8 mouse cellular contexts compared by ENCODE assay signal in genomic region chr9:47422741-47423461, GRCm38 (mm10).
DNase-seq lines count a peak whose midpoint lies in the region; ATAC-seq and TF ChIP-seq lines count a peak whose summit lies in the region.

No protein-coding gene starts in this region.

- no peak overlapping the region for H3K27ac ChIP-seq in forebrain, embryonic 14.5 days (ENCODE audit: low read depth, low read length)
- H3K27ac ChIP-seq in heart, embryonic 16.5 days (ENCODE audit: low read length) = no peak overlapping the region
- H3K27ac ChIP-seq in lung, postnatal 0 days (ENCODE audit: low read length) = no peak overlapping the region

- DNase-seq in 3T3-L1 (ENCODE audit: low read depth, low spot score) = peak; percentile 4
- peak; percentile 22 to 65 for DNase-seq in adrenal gland, postnatal 4 days (ENCODE audit: low spot score in 2 of 2)
- peak; percentile 90 for DNase-seq in forebrain, embryonic 14.5 days (ENCODE audit: low spot score)
- DNase-seq in layer of hippocampus, adult 9-11 months = peak; percentile 78
- peak; percentile 70 for DNase-seq in lung, postnatal 0 days (ENCODE audit: low spot score)
- DNase-seq in skeletal muscle tissue, adult 2 months (ENCODE audit: low read depth, low spot score) = peak; percentile 33
- no peak for DNase-seq in embryo, embryonic 9.5 days (ENCODE audit: extremely low spot score)

- H3K27me3 ChIP-seq in forebrain, embryonic 14.5 days (replicated peaks; ENCODE audit: control insufficient read depth, insufficient read depth, low read length) = 0 out of 2 replicates have a peak, but pooled peaks cover 3% of the 10 kb centered on the region
- peaks cover 59% of the 10 kb centered on the region for H3K27me3 ChIP-seq in heart, embryonic 16.5 days (ENCODE audit: control insufficient read depth, insufficient read depth, low read length)
- no peaks in the 10 kb centered on the region for H3K27me3 ChIP-seq in lung, postnatal 0 days (replicated peaks; ENCODE audit: insufficient read depth, low read length)

- H3K4me2 ChIP-seq in forebrain, embryonic 14.5 days (ENCODE audit: low read length) = no peak overlapping the region
- H3K4me2 ChIP-seq in heart, embryonic 16.5 days (ENCODE audit: low read depth, low read length) = peak overlapping the region; percentile 40; the same call in 1 of the 2 replicates
- H3K4me2 ChIP-seq in lung, postnatal 0 days (replicated peaks; ENCODE audit: low read depth, low read length) = no peak overlapping the region

- H3K9ac ChIP-seq in forebrain, embryonic 14.5 days (ENCODE audit: low read length) = no peak overlapping the region
- no peak overlapping the region for H3K9ac ChIP-seq in heart, embryonic 16.5 days (ENCODE audit: low read length)
- no peak overlapping the region for H3K9ac ChIP-seq in lung, postnatal 0 days (replicated peaks; ENCODE audit: low read depth)

- peak; percentile 84 for ATAC-seq in forebrain, embryonic 14.5 days
- peak; percentile 41; the same call in 1 of the 2 replicates for ATAC-seq in heart, embryonic 16.5 days (replicated peaks; ENCODE audit: extremely low read depth, insufficient read depth, low FRiP score)
- ATAC-seq in lung, postnatal 0 days = peak; percentile 82

- 38% methylated on average over 8 of the region's 8 CpGs for WGBS in forebrain, embryonic 14.5 days
- WGBS in heart, embryonic 16.5 days = 43% methylated on average over 8 of the region's 8 CpGs
- 27% methylated on average over 8 of the region's 8 CpGs for WGBS in lung, postnatal 0 days

- peaks cover 24% of the 10 kb centered on the region; the same call in 1 of the 2 replicates for H3K4me1 ChIP-seq in forebrain, embryonic 14.5 days (ENCODE audit: control insufficient read depth, insufficient read depth, low read length)
- H3K4me1 ChIP-seq in heart, embryonic 16.5 days (ENCODE audit: control insufficient read depth, insufficient read depth, low read length) = peaks cover 16% of the 10 kb centered on the region
- H3K4me1 ChIP-seq in lung, postnatal 0 days (ENCODE audit: insufficient read depth, low read depth, low read length) = peaks cover 5% of the 10 kb centered on the region; the same call in 1 of the 2 replicates

- H3K4me3 ChIP-seq in forebrain, embryonic 14.5 days (ENCODE audit: low read depth, low read length) = no peak overlapping the region
- H3K4me3 ChIP-seq in heart, embryonic 16.5 days (ENCODE audit: low read length) = no peak overlapping the region
- H3K4me3 ChIP-seq in lung, postnatal 0 days (ENCODE audit: low read depth, low read length) = no peak overlapping the region

- TF ChIP-seq CTCF in lung, postnatal 0 days (IDR thresholded peaks at IDR 0.05) = no peak

- no peak for TF ChIP-seq EP300 in lung, postnatal 0 days (IDR thresholded peaks at IDR 0.05)

- no peaks in the 10 kb centered on the region for H3K36me3 ChIP-seq in forebrain, embryonic 14.5 days (ENCODE audit: control insufficient read depth, insufficient read depth, low read length)
- no peaks in the 10 kb centered on the region for H3K36me3 ChIP-seq in heart, embryonic 16.5 days (ENCODE audit: control insufficient read depth, insufficient read depth)
- H3K36me3 ChIP-seq in lung, postnatal 0 days (ENCODE audit: insufficient read depth, low read length) = no peaks in the 10 kb centered on the region

- no peaks in the 10 kb centered on the region for H3K9me3 ChIP-seq in forebrain, embryonic 14.5 days (replicated peaks; ENCODE audit: control insufficient read depth, low read length)
- H3K9me3 ChIP-seq in heart, embryonic 16.5 days (replicated peaks; ENCODE audit: control insufficient read depth, low read length) = no peaks in the 10 kb centered on the region
- no peaks in the 10 kb centered on the region for H3K9me3 ChIP-seq in lung, postnatal 0 days (ENCODE audit: low read length)
